Mouse (Mus musculus) Patski (cell line): Measurements from ENCODE around the gene Ptprm. TPM values are rescaled to one million over a fixed set of nuclear protein-coding genes. Genes with fewer than 3 reads are reported as not detected.

Experiments
- ATAC-seq: fragments of 100-300 bp; one replicate; pipeline ENCODE4 v1.8.0; 2021
- CTCF ChIA-PET: fragments of 350-600 bp; sonication (Branson Sonifier 250); formaldehyde crosslinking; loops from one replicate; lab custom pipeline; 2022; ENCODE audit warnings: inconsistent platforms; lab: Charles Lee
- POLR2A ChIA-PET: fragments of 350-600 bp; sonication (Branson Sonifier 250); formaldehyde crosslinking; loops from one replicate; lab custom pipeline; 2022; ENCODE audit warnings: antibody characterized with exemption, inconsistent platforms; lab: Charles Lee
- DNase-seq: peaks from one replicate; pipeline ENCODE4 v3.0.0-alpha.2; 2011; ENCODE audit warnings: low read depth, low spot score
- H3K27me3 ChIP-seq: fragments of 371-371 bp; one replicate; pipeline ENCODE4 v1.5.1; 2021
- CTCF ChIP-seq: fragments of 100-300 bp; IDR thresholded peaks from one replicate; pipeline ENCODE4 v1.5.1; 2021
- in situ Hi-C: fragments of 300-500 bp; cut with MboI; formaldehyde crosslinking; loops from 3 replicates; pipeline ENCODE4 v1.11.1; 2018; ENCODE audit warnings: low pct_unique_long_range_greater_than_20kb, mixed read lengths
- polyA plus RNA-seq: library from polyadenylated mRNA; unstranded; gene quantifications from one replicate; pipeline ENCODE4 v1.2.3, GENCODE M21; 2021

Gene Ptprm
- polyA plus RNA-seq, 1 experiment from 2014 or later = 43.7 TPM

DNA sequence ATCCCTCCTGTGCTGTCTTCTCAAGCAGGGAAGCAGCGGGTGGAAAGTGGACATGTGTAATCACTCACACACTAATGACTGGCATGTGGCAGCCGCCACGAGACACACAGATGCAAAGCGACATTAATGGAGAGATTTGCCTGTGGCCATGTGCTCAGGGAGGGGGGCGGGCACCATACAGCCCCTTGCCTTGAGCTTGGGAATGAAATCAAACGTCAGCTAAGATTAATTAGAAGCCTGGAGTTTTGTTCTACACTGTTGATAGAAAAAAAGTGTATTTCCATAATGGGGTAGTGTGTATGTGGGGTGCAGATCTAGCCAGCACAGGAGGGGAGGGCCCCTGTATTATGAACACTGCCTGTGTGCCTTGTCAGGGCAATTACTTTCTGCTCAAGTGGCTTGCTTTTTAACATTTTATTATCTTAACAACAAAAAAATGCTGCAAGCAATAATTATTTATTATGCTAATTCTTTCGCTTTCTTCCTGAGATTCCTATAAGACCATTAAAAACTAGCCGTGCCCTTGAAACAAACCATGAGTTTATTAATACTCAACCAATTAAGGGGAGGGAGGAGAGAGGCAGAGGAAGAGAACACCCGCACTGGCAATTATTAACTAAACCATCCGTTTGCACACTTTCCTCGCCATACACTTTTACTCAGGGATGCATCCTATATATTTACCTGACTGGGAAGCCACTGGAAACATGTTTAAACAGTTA lies 30.3 kb downstream of the Ptprm start:
- no peaks in the 10 kb centered on the region for H3K27me3 ChIP-seq
- no peak for TF ChIP-seq CTCF
- ATAC-seq (no peak), DNase-seq (no peak)
- in situ Hi-C loops = no loop called here
- POLR2A ChIA-PET = interaction anchor here (0.7 kb wide), 1 partner anchor 151 kb away, joined by 3 read pairs; no protein-coding TSS in a partner anchor
- CTCF ChIA-PET = interaction anchor here (0.8 to 1.2 kb wide), 3 partner anchors 10 to 51 kb away, joined by 3 to 4 read pairs (median 4); no protein-coding TSS in a partner anchor

DNA sequence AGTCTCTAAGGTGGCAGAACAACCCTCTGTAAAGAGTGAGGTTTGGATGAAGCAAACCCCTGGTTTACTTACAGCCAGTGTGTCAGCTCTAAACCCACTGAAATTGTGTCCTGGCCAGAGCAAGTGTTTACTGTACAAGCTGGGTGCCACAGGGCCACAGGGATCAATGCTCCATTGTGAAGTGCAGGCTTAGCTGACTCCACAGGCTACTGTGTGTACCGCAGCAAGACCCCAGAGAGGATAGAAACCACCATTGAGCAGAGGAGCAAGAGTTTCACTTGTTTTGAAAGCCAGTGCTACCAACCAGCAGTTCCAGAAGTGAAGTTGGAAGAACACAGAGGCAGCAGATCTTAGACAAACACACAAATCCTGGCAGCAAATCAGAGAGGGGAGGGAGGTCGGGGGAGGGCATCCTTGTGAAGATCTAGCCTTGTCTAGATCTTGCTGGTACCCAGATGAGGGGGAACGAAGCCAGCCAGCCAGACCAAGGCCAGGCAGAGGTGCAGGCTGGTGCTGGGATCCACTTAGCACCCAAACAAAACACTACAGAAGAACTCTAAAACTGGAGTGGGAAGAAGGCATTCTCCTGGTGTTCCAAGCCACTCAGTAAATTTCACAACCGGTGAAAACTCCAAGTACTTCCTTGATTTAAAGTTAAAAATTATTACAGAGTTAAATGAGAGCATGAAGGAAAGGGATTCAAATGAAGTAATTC lies 39.6 kb downstream of the Ptprm start:
- in situ Hi-C loops = loop anchor here (5.0 kb wide), 1 partner anchor 33 kb away; no protein-coding TSS in a partner anchor
- no peak for ATAC-seq
- ChIA-PET POLR2A (interaction anchor here (0.6 kb wide), 1 partner anchor 138 kb away, joined by 3 read pairs; no protein-coding TSS in a partner anchor), CTCF (interaction anchor here (1.2 kb wide), 1 partner anchor 10 kb away, joined by 4 read pairs; no protein-coding TSS in a partner anchor)
- no peak for DNase-seq
- TF ChIP-seq CTCF = no peak
- H3K27me3 ChIP-seq = no peaks in the 10 kb centered on the region

GRCm38 (mm10) chr17:67308421-67308820 lies 45.8 kb downstream of the Ptprm start:
- POLR2A ChIA-PET = no interaction called here
- CTCF ChIA-PET = interaction anchor here (1.3 to 3.6 kb wide), 3 partner anchors 12 to 43 kb away, joined by 3 to 17 read pairs (median 7); no protein-coding TSS in a partner anchor

DNA sequence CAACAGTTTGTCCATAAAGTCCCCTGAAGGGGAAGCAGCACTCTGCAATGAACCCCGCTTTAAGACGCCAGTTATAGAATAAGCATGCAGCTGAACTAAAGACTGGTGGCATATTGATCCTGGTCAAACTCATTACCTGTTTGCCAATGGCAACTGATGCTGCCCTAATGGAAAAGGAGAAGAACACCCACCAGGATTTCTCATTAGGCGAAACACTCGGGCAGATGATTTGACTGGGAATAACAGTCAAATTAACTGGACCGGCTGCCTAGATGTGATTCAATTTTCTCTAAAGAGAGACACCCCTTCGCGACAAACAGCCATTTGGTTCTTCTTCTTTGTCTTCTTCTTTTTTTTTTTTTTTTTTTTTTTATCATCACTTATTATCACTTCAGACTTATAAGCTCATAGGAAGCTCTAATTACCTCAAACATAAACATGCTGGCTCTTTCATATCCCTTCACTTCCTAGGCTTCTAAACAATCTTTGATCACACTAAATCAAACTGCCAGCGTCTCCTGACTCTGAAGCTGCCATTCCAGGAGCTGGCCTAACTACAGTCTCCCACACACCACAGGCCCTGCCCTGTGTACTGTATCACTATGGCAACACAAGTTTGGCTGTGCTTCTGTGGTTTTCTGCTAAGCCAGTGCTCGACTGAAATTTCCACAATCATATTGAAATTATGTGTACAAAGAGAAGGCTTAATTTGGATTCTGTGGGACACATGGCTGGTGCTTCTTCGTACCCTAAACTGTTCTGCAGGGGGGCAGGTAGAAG lies 48.0 kb downstream of the Ptprm start:
- in situ Hi-C loops = no loop called here
- TF ChIP-seq CTCF = no peak
- ChIA-PET POLR2A (no interaction called here), CTCF (interaction anchor here (1.0 to 3.6 kb wide), 4 partner anchors 10 to 45 kb away, joined by 3 to 17 read pairs (median 6); no protein-coding TSS in a partner anchor)
- DNase-seq (no peak), ATAC-seq (peak; percentile 24)
- H3K27me3 ChIP-seq = no peaks in the 10 kb centered on the region

More at GRCm38 (mm10) chr17:67308421-67308820, 45.8 kb downstream of the Ptprm start:
- no peaks in the 10 kb centered on the region for H3K27me3 ChIP-seq
- TF ChIP-seq CTCF = no peak
- ATAC-seq (no peak), DNase-seq (no peak)
- in situ Hi-C loops = no loop called here

DNA sequence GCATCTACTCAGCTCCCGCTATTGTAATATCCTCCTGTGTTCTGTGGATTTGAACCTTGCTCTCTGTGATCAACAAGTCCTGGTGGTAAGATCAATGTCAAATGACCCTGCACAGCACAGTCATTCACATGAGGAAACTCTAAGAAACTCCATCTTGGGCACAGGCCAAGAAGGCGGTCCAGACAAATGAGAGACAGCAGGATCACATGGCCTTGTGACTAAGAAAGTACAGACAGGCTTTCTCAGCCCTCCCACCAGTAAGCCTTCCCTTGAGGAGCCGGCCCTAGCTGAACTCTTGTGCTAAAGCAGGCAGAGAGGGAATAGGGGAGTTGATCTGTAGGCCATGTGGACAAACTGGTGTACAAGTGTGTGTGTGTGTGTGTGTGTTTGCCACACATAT lies 49.4 kb downstream of the Ptprm start:
- ATAC-seq (peak; percentile 71), DNase-seq (no peak)
- POLR2A ChIA-PET = interaction anchor here (0.8 kb wide), 1 partner anchor 22 kb away, joined by 4 read pairs; no protein-coding TSS in a partner anchor
- no peaks in the 10 kb centered on the region for H3K27me3 ChIP-seq
- no peak for TF ChIP-seq CTCF
- CTCF ChIA-PET = interaction anchor here (0.8 to 1.0 kb wide), 2 partner anchors 25 to 164 kb away, joined by 3 read pairs; no protein-coding TSS in a partner anchor
- in situ Hi-C loops = no loop called here

- DNase-seq (no peak), ATAC-seq (no peak)
- CTCF ChIA-PET = no interaction called here
Measured at GRCm38 (mm10) chr17:67303326-67304099, 50.7 kb downstream of the Ptprm start.

DNA sequence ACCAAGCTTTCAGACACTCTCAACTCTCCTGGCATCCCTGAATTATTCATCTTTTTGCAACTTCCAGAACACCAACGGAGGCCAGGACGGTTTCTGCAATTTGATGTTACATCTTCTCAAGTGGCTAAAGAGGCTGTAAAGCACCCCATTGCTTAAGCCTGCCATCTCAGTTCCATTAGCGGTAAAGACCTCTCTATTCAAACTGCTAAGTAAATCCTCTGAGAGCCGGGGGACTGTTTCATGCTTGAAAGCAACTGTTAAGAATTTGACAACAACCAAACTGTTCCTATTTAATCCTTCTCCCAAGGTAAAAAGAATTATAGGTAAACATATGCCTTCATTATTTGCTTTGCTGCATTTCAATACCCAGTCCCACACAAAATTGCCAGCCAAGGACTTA lies 51.7 kb downstream of the Ptprm start:
- no peaks in the 10 kb centered on the region for H3K27me3 ChIP-seq
- ATAC-seq = no peak
- no peak for TF ChIP-seq CTCF
- no peak for DNase-seq
- in situ Hi-C loops = no loop called here
- POLR2A ChIA-PET = no interaction called here
- CTCF ChIA-PET = no interaction called here

More at GRCm38 (mm10) chr17:67303326-67304099, 50.7 kb downstream of the Ptprm start:
- POLR2A ChIA-PET = no interaction called here
- TF ChIP-seq CTCF = no peak
- no peaks in the 10 kb centered on the region for H3K27me3 ChIP-seq
- in situ Hi-C loops = no loop called here

- H3K27me3 ChIP-seq = no peaks in the 10 kb centered on the region
- POLR2A ChIA-PET = no interaction called here
- in situ Hi-C loops = no loop called here
- no peak for TF ChIP-seq CTCF
- CTCF ChIA-PET = no interaction called here
- ATAC-seq = no peak
- no peak for DNase-seq
Measured at GRCm38 (mm10) chr17:67302074-67302473, 52.2 kb downstream of the Ptprm start.

DNA sequence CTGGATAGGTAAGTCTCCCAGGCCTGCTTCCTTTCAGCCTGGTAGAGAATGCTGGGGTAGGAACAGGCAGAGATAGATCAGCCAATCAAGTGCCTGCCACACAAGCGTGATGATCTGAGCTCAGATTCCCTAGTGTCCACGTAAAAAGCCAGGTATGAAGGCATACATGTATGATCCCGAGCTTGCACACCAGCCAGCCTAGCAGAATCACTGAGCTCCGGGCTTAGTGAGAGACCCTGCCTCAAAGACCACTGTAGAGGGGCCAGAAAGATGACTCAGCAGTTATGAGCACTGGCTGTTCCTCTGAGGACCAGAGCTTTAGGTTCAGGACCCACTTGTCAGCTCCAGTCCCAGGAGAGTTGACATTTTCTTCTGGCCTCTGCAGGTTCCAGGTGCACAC lies 52.9 kb downstream of the Ptprm start:
- in situ Hi-C loops = no loop called here
- CTCF ChIA-PET = no interaction called here
- POLR2A ChIA-PET = no interaction called here
- no peaks in the 10 kb centered on the region for H3K27me3 ChIP-seq
- no peak for ATAC-seq
- no peak for TF ChIP-seq CTCF
- no peak for DNase-seq
